ENCODE assay signal across 1 mouse cellular context in the genomic region with DNA sequence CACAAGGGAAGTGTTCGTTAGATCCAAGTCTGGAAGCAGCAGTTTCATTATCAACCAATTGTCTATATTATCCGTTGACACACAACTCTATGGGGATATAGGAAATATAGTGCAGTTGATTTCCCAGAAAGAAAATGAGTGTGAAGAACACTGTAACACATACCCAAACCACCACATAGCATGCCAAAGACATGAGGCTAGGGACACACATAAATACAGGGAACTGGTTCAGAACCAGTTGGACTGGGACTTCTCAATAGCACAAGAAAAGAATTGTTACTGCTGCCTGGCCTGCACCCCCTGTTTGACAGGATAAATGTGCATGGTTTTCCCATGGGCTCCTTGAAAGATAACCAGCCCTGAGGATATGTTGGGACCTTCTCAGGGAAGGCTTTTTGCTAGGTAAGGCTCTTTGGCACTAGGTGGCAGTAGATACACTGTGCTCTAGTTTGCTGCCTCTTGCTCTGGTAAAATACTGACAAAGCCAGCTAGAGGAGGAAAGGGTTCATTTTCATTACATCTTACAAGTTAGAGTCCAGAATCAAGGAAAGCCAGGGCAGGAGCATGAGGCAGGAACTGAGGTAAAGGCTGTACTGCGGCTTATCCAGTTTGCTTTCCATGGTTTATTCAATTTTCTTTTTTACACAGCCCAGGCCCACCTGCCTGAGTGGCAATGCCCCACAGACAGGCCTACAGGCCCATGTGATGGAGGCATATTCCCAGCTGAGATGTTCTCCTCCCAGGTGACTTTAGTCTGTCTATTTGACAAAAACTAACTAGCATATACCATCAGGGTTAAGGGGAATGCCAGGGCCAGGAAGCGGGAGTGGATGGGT.
A peak's percentile ranks its signal among the peaks of the same experiment; 100 is the strongest.
TF ChIP-seq lines count a peak whose summit lies in the region.

No protein-coding gene starts in this region.

TF ChIP-seq in CH12.LX, 34 proteins besides CTCF, POLR2A, EP300 and RAD21:
- TF ChIP-seq SMC3 (IDR thresholded peaks at IDR 0.05; ENCODE audit: low read depth, low read length) (peak; percentile 77), ZC3H11A (IDR thresholded peaks at IDR 0.05; ENCODE audit: low read depth, low read length) (0 out of 2 replicates have a peak, but pooled peaks have one; percentile 14), HCFC1 (IDR thresholded peaks at IDR 0.05; ENCODE audit: low read depth, low read length) (no peak), ZKSCAN1 (IDR thresholded peaks at IDR 0.05; ENCODE audit: borderline replicate concordance, low read depth, low read length) (no peak)
